Mouse (Mus musculus): ENCODE measurements at regions not wholly inside any gene's neighbourhood (a gene's known extent, or its start where the extent isn't known, plus 50 kb on each side); places are given as distances from the start of the nearest gene placed in this dataset.
"Not testable (repeated sequence)": the region's sequence is repeated elsewhere in the genome, so short reads cannot be mapped to it uniquely, and the experiment has no call there.

DNA sequence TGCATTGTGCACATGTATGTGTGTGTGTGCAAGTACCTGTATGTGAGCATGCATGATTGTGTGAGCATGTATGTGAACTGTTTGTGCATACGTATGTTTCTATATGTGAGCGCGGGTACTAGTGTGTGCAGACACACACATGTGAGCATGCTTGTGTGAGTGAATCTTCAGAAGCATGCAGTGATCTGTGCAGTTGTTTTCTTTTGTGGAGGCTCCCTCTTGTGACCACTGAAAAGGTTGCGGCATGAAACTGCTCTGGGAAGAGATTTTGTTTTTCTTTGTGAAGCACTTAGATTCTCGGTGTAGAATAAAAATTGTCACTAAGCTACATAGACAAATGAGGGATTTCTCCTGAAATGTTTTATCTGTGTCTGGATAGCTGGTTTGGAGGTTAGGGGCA lies 189.2 kb upstream of the Rapgef5 start:
- not testable (repeated sequence) for TF ChIP-seq POLR2A (IDR thresholded peaks at IDR 0.05; ENCODE audit: insufficient read length, low read depth); USF1 (IDR thresholded peaks at IDR 0.05; ENCODE audit: low read depth); CEBPB (IDR thresholded peaks at IDR 0.05; ENCODE audit: insufficient read depth, poor library complexity, severe bottlenecking); MAX (IDR thresholded peaks at IDR 0.05; ENCODE audit: low read depth); MYOG (IDR thresholded peaks at IDR 0.05; ENCODE audit: control insufficient read depth in 1 of 3, insufficient read depth in 1 of 3, insufficient read length in 2 of 3, low read depth in 2 of 3); TCF12 (IDR thresholded peaks at IDR 0.05; ENCODE audit: insufficient read depth, poor library complexity, severe bottlenecking)

Data from myocyte (in vitro differentiated cells).